Mouse (Mus musculus) spleen, adult 2 months (tissue): ENCODE data around the gene Cdk17.

ENCODE experiments used
- CTCF ChIP-seq: fragments of 200-500 bp; IDR thresholded peaks from 2 replicates; pipeline ENCODE4 v1.5.1; 2011; ENCODE audit warnings: mild to moderate bottlenecking, inconsistent platforms; ENCODE audit not compliant: insufficient read depth, insufficient read length, insufficient replicate concordance; ENCODE audit errors: extremely low read depth
- POLR2A ChIP-seq: fragments of 200-500 bp; IDR thresholded peaks from 2 replicates; pipeline ENCODE4 v1.6.1; 2011; ENCODE audit warnings: low read depth, low read length, inconsistent platforms

GRCm38 (mm10) chr10:93122399-93123184 lies 38.1 kb upstream of the Cdk17 start:
- TF ChIP-seq CTCF: no peak
- TF ChIP-seq POLR2A: no peak
